Mouse (Mus musculus): ENCODE measurements at regions not wholly inside any gene's neighbourhood (a gene's known extent, or its start where the extent isn't known, plus 50 kb on each side); places are given as distances from the start of the nearest gene placed in this dataset.

GRCm38 (mm10) chr15:63611161-63611560 lies 233.8 kb downstream of the Gsdmc2 start:
- H3K79me2 ChIP-seq (replicated peaks; ENCODE audit: control insufficient read depth, insufficient read depth, low read length), result no peaks in the 10 kb centered on the region
- no peaks in the 10 kb centered on the region for H3K36me3 ChIP-seq (ENCODE audit: control insufficient read depth, insufficient read depth, low read length)
- 93% methylated on average over 3 of the region's 3 CpGs for WGBS
- no peak overlapping the region for H3K27ac ChIP-seq
- no peak overlapping the region for H3K4me3 ChIP-seq
- no peak for DNase-seq
- TF ChIP-seq CTCF (IDR thresholded peaks at IDR 0.05), result no peak
- TF ChIP-seq EP300 (IDR thresholded peaks at IDR 0.05; ENCODE audit: insufficient read depth, low read depth, low read length), result no peak
- no peak for TF ChIP-seq POLR2A (IDR thresholded peaks at IDR 0.05; ENCODE audit: insufficient read depth, low read depth, low read length)
- no peak overlapping the region for H3K9ac ChIP-seq (ENCODE audit: low read depth, low read length)
- H3K27me3 ChIP-seq (ENCODE audit: control insufficient read depth, insufficient read depth, low read length), result no peaks in the 10 kb centered on the region
- intact Hi-C loops (cut with DNase I), result no loop called here
- H3K4me1 ChIP-seq (ENCODE audit: control insufficient read depth, insufficient read depth, low read length), result no peaks in the 10 kb centered on the region

GRCm38 (mm10) chr15:63603100-63603714 lies 241.8 kb downstream of the Gsdmc2 start:
- no peaks in the 10 kb centered on the region for H3K79me2 ChIP-seq (replicated peaks; ENCODE audit: control insufficient read depth, insufficient read depth, low read length)
- peak in 1 of 2 experiments; percentile 13 for DNase-seq
- H3K27me3 ChIP-seq (ENCODE audit: control insufficient read depth, insufficient read depth, low read length), result no peaks in the 10 kb centered on the region
- no peak overlapping the region for H3K9ac ChIP-seq (ENCODE audit: low read depth, low read length)
- H3K27ac ChIP-seq, result no peak overlapping the region
- no peaks in the 10 kb centered on the region for H3K4me1 ChIP-seq (ENCODE audit: control insufficient read depth, insufficient read depth, low read length)
- intact Hi-C loops (cut with DNase I), result loop anchor here (5.0 kb wide), 1 partner anchor 1621 kb away; no protein-coding TSS in a partner anchor
- TF ChIP-seq EP300 (IDR thresholded peaks at IDR 0.05; ENCODE audit: insufficient read depth, low read depth, low read length) (no peak), CTCF (IDR thresholded peaks at IDR 0.05) (no peak), POLR2A (IDR thresholded peaks at IDR 0.05; ENCODE audit: insufficient read depth, low read depth, low read length) (no peak)
- H3K4me3 ChIP-seq, result no peak overlapping the region
- 75% methylated on average over 8 of the region's 8 CpGs for WGBS
- H3K36me3 ChIP-seq (ENCODE audit: control insufficient read depth, insufficient read depth, low read length), result no peaks in the 10 kb centered on the region

GRCm38 (mm10) chr15:63601543-63601942 lies 243.4 kb downstream of the Gsdmc2 start:
- Histone ChIP-seq H3K4me1 (ENCODE audit: control insufficient read depth, insufficient read depth, low read length) (no peaks in the 10 kb centered on the region), H3K36me3 (ENCODE audit: control insufficient read depth, insufficient read depth, low read length) (no peaks in the 10 kb centered on the region), H3K9ac (ENCODE audit: low read depth, low read length) (no peak overlapping the region), H3K27ac (no peak overlapping the region), H3K27me3 (ENCODE audit: control insufficient read depth, insufficient read depth, low read length) (no peaks in the 10 kb centered on the region), H3K79me2 (replicated peaks; ENCODE audit: control insufficient read depth, insufficient read depth, low read length) (no peaks in the 10 kb centered on the region), H3K4me3 (no peak overlapping the region)
- 44% methylated on average over 5 of the region's 5 CpGs for WGBS
- TF ChIP-seq POLR2A (IDR thresholded peaks at IDR 0.05; ENCODE audit: insufficient read depth, low read depth, low read length), result no peak
- TF ChIP-seq EP300 (IDR thresholded peaks at IDR 0.05; ENCODE audit: insufficient read depth, low read depth, low read length), result no peak
- peak; percentile 81 for TF ChIP-seq CTCF (IDR thresholded peaks at IDR 0.05)
- intact Hi-C loops (cut with DNase I), result loop anchor here (5.0 kb wide), 1 partner anchor 1619 kb away; no protein-coding TSS in a partner anchor
- DNase-seq, result peak in 1 of 2 experiments; percentile 14

GRCm38 (mm10) chr15:63592758-63593463 lies 252.1 kb downstream of the Gsdmc2 start:
- TF ChIP-seq CTCF (IDR thresholded peaks at IDR 0.05), result no peak
- TF ChIP-seq EP300 (IDR thresholded peaks at IDR 0.05; ENCODE audit: insufficient read depth, low read depth, low read length), result no peak
- no peak for TF ChIP-seq POLR2A (IDR thresholded peaks at IDR 0.05; ENCODE audit: insufficient read depth, low read depth, low read length)
- H3K27me3 ChIP-seq (ENCODE audit: control insufficient read depth, insufficient read depth, low read length), result no peaks in the 10 kb centered on the region
- 94% methylated on average over 5 of the region's 5 CpGs for WGBS

GRCm38 (mm10) chr15:63559293-63559692 lies 285.7 kb downstream of the Gsdmc2 start:
- DNase-seq, result no peak
- intact Hi-C loops (cut with DNase I), result no loop called here
- WGBS, result 57% methylated on average over 2 of the region's 2 CpGs

More at GRCm38 (mm10) chr15:63592758-63593463, 252.1 kb downstream of the Gsdmc2 start:
- H3K36me3 ChIP-seq (ENCODE audit: control insufficient read depth, insufficient read depth, low read length), result no peaks in the 10 kb centered on the region
- no peak overlapping the region for H3K9ac ChIP-seq (ENCODE audit: low read depth, low read length)
- no peak overlapping the region for H3K4me3 ChIP-seq
- no peak overlapping the region for H3K27ac ChIP-seq
- intact Hi-C loops (cut with DNase I), result no loop called here
- H3K79me2 ChIP-seq (replicated peaks; ENCODE audit: control insufficient read depth, insufficient read depth, low read length), result no peaks in the 10 kb centered on the region
- DNase-seq, result no peak
- no peaks in the 10 kb centered on the region for H3K4me1 ChIP-seq (ENCODE audit: control insufficient read depth, insufficient read depth, low read length)

GRCm38 (mm10) chr15:63558691-63559090 lies 286.3 kb downstream of the Gsdmc2 start:
- H3K79me2 ChIP-seq (replicated peaks; ENCODE audit: control insufficient read depth, insufficient read depth, low read length), result no peaks in the 10 kb centered on the region
- H3K27me3 ChIP-seq (ENCODE audit: control insufficient read depth, insufficient read depth, low read length), result no peaks in the 10 kb centered on the region
- no peak overlapping the region for H3K27ac ChIP-seq
- TF ChIP-seq POLR2A (IDR thresholded peaks at IDR 0.05; ENCODE audit: insufficient read depth, low read depth, low read length) (no peak), EP300 (IDR thresholded peaks at IDR 0.05; ENCODE audit: insufficient read depth, low read depth, low read length) (no peak), CTCF (IDR thresholded peaks at IDR 0.05) (no peak)
- intact Hi-C loops (cut with DNase I), result no loop called here
- DNase-seq, result no peak
- WGBS, result 55% methylated on average over 1 of the region's 1 CpGs
- no peak overlapping the region for H3K9ac ChIP-seq (ENCODE audit: low read depth, low read length)
- H3K4me3 ChIP-seq, result no peak overlapping the region
- no peaks in the 10 kb centered on the region for H3K36me3 ChIP-seq (ENCODE audit: control insufficient read depth, insufficient read depth, low read length)
- H3K4me1 ChIP-seq (ENCODE audit: control insufficient read depth, insufficient read depth, low read length), result no peaks in the 10 kb centered on the region; the same call in 1 of the 2 replicates

More at GRCm38 (mm10) chr15:63559293-63559692, 285.7 kb downstream of the Gsdmc2 start:
- Histone ChIP-seq H3K36me3 (ENCODE audit: control insufficient read depth, insufficient read depth, low read length) (no peaks in the 10 kb centered on the region), H3K79me2 (replicated peaks; ENCODE audit: control insufficient read depth, insufficient read depth, low read length) (no peaks in the 10 kb centered on the region), H3K27me3 (ENCODE audit: control insufficient read depth, insufficient read depth, low read length) (no peaks in the 10 kb centered on the region), H3K4me3 (no peak overlapping the region), H3K9ac (ENCODE audit: low read depth, low read length) (no peak overlapping the region), H3K4me1 (ENCODE audit: control insufficient read depth, insufficient read depth, low read length) (no peaks in the 10 kb centered on the region; the same call in 1 of the 2 replicates), H3K27ac (no peak overlapping the region)
- TF ChIP-seq POLR2A (IDR thresholded peaks at IDR 0.05; ENCODE audit: insufficient read depth, low read depth, low read length) (no peak), CTCF (IDR thresholded peaks at IDR 0.05) (no peak), EP300 (IDR thresholded peaks at IDR 0.05; ENCODE audit: insufficient read depth, low read depth, low read length) (no peak)

All from heart, adult 2 months (tissue).